Mouse (Mus musculus) splenic B cell, adult 2 months (primary cell): ENCODE results near the gene Cdkn2c.
A peak's percentile ranks its signal among the peaks of the same experiment; 100 is the strongest.

Experiments
- DNase-seq: peaks from one replicate; pipeline ENCODE4 v3.0.0-alpha.2; 2011; ENCODE audit warnings: low read depth, low spot score
- H3K27me3 ChIP-seq: 2 replicates; pipeline ENCODE4 v1.6.1; 2012; ENCODE audit warnings: mild to moderate bottlenecking, low read length, moderate library complexity, mixed read lengths; ENCODE audit not compliant: control insufficient read depth, poor library complexity, insufficient read depth, severe bottlenecking
- H3K36me3 ChIP-seq: 2 replicates; pipeline ENCODE4 v1.6.1; 2012; ENCODE audit warnings: mild to moderate bottlenecking, low read length, moderate library complexity, mixed read lengths; ENCODE audit not compliant: control insufficient read depth, poor library complexity, insufficient read depth, severe bottlenecking

The Cdkn2c gene

DNA sequence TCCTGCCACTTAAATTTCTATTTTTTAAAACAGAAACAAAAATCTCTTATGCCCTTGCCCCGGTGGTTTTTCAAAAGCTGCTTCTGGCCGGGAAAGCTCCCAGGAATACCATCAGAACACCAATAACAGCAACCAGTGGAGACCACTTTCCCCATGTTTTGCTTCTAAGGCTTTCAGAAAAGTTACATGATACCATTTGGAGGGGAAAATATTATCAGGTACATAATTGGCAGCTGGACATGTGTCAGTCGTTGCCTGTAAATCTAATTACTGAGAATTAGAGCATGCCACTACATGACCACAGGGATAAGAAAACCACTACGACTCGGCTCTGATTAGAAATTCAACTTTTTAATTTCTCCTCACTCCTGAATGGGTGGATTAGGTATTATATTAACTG lies 2.9 kb downstream of the Cdkn2c start:
- no peak for DNase-seq
- H3K27me3 ChIP-seq, result no peaks in the 10 kb centered on the region
- no peaks in the 10 kb centered on the region for H3K36me3 ChIP-seq

DNA sequence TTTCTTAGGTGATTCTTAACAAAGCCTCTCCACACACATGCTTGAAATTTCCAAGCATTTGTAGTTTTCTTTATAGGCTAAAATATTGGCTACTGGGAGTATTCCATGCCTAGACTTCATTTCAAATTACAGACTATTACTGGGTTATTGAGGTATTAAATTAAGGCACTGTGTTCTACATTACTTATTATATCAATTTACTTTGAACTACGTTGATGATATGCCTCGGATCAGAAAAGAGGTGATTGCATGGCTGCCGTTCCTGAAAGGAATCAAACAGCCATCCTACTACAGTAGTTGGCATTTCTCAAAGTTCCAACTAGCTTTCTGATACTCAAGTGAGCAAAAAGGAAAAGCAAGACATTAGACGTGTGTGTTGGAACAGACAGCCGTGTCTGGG lies 4.7 kb downstream of the Cdkn2c start:
- Histone ChIP-seq H3K36me3 (no peaks in the 10 kb centered on the region), H3K27me3 (no peaks in the 10 kb centered on the region)
- no peak for DNase-seq

- Histone ChIP-seq H3K27me3 (no peaks in the 10 kb centered on the region), H3K36me3 (no peaks in the 10 kb centered on the region)
- DNase-seq, result no peak
These were observed 5.8 kb downstream of the Cdkn2c start for GRCm38 (mm10) chr4:109661183-109661582.

- no peaks in the 10 kb centered on the region for H3K27me3 ChIP-seq
- DNase-seq, result no peak
- H3K36me3 ChIP-seq, result no peaks in the 10 kb centered on the region
These were observed 6.4 kb downstream of the Cdkn2c start for GRCm38 (mm10) chr4:109660568-109660967.

DNA sequence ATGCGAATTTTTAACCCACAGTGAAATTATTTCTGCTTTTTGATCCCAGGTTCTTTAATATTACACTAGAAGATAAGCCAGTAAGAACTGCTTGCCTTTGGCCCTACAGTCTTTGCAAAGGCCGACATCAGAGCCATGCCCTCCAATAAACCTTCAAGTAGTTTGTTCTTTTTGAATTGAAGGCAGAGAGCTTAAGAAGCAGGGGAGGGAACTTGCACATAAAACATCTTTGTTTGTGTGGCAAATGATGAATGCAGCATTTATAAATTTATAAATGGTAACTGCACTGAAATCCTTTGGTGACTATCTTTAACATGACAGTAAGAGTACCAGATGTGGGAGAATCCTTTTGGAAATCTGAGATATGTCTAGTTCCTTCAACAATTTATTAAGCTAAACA lies 7.4 kb downstream of the Cdkn2c start:
- Histone ChIP-seq H3K36me3 (no peaks in the 10 kb centered on the region), H3K27me3 (no peaks in the 10 kb centered on the region)
- no peak for DNase-seq

- no peaks in the 10 kb centered on the region for H3K36me3 ChIP-seq
- no peaks in the 10 kb centered on the region for H3K27me3 ChIP-seq
- DNase-seq, result no peak
These were observed 8.2 kb downstream of the Cdkn2c start for GRCm38 (mm10) chr4:109658826-109659225.

DNA sequence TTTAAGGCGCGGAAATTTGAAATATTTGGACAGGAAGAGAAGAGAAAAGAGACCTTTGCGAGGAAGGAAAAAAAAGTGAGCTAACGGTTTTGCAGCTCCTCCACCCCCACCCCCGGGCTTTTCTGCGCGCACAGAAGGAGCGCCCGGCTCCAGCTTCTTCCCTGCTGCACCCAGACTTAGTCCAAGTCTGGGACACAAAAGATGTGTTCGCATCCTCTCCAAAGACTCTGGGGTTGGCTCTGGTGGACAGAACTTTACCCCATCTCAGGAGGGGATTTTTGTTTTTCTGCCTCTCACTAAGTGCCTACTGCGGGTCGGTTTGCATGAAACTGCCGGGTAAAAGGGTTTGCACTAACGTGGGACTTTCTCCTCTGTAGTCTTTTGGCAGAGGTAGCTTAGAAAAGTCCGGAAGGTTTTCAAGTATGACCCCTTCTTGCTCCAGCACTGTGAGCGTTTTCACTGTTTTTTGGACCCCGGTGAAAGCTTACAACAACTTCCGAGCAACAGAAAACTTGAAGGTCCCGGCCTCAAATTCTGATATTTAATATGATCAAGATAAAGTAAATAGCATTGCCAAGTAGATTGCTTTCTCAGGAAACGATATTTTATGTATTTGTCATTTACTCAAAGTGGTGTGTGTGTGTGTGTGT lies 9.0 kb downstream of the Cdkn2c start:
- no peaks in the 10 kb centered on the region for H3K36me3 ChIP-seq
- H3K27me3 ChIP-seq, result no peaks in the 10 kb centered on the region
- DNase-seq, result no peak

GRCm38 (mm10) chr4:109657021-109657850 lies 9.8 kb downstream of the Cdkn2c start:
- peak; percentile 45 for DNase-seq
- no peaks in the 10 kb centered on the region for H3K27me3 ChIP-seq
- no peaks in the 10 kb centered on the region for H3K36me3 ChIP-seq

- Histone ChIP-seq H3K27me3 (no peaks in the 10 kb centered on the region), H3K36me3 (no peaks in the 10 kb centered on the region)
- DNase-seq, result no peak
These were observed 10.7 kb downstream of the Cdkn2c start for GRCm38 (mm10) chr4:109656301-109656700.

GRCm38 (mm10) chr4:109655738-109656137 lies 11.3 kb downstream of the Cdkn2c start:
- DNase-seq, result no peak
- no peaks in the 10 kb centered on the region for H3K36me3 ChIP-seq
- no peaks in the 10 kb centered on the region for H3K27me3 ChIP-seq

DNA sequence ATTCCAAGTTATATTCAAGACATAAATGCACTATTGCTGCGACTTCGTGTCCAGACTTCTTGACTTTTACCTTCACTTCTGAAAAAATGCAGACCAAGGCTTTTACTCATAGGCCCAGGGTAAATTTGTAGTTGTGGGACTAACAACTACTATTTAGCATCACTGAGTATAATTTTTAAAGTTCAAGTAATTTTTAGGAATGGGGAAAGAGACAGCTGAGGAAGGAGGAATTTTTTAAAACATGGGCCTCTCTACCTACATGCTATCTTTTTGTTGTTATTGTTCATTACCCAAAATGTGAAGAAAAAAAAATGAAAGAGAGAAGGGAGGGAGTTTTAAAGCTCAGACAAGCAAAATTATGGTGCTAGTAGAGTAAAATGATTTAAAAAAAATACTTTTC lies 12.3 kb downstream of the Cdkn2c start:
- H3K36me3 ChIP-seq, result no peaks in the 10 kb centered on the region
- no peak for DNase-seq
- H3K27me3 ChIP-seq, result no peaks in the 10 kb centered on the region

DNA sequence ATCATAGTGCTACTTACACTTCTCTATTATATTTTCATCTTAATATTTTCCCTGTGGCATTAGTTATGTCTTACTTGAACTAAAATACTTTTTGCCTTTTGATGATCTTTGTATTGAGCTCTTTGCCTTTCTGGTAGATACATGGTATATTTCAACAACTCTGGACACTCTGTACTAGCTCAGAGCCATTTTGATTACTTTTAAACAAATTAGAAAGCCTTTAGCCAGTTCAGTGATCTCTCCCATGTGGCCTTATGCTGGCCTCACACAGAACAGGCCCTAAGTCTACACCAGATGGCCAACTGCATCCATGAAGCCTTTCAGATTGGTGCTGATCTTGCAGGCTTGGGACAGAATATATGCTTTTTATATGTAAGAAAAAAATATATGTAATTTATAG lies 13.7 kb downstream of the Cdkn2c start:
- no peak for DNase-seq
- no peaks in the 10 kb centered on the region for H3K27me3 ChIP-seq
- no peaks in the 10 kb centered on the region for H3K36me3 ChIP-seq

GRCm38 (mm10) chr4:109649331-109649730 lies 17.7 kb downstream of the Cdkn2c start:
- no peak for DNase-seq
- Histone ChIP-seq H3K27me3 (no peaks in the 10 kb centered on the region), H3K36me3 (no peaks in the 10 kb centered on the region)

- Histone ChIP-seq H3K36me3 (no peaks in the 10 kb centered on the region), H3K27me3 (no peaks in the 10 kb centered on the region)
- no peak for DNase-seq
These were observed 19.7 kb downstream of the Cdkn2c start for GRCm38 (mm10) chr4:109647281-109647680.

DNA sequence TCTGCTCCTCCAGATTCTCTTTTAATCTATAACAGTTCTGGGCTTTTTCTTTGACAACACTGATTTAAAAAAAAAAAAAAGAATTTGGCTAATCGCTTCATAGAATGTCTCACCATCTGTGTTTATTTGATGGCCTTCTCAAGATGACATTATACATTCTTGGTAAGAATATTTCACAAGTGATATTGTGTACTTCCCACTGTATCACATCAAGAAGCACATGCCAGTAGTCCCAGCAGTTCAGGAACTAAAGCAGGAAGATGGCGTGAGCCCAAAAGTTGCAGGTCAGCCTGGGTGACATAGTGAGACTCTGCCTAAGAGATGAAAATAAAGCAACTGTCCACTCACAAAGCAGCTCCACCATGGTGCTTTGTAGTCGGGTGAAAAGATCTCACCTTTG lies 25.5 kb downstream of the Cdkn2c start:
- H3K27me3 ChIP-seq, result no peaks in the 10 kb centered on the region
- DNase-seq, result no peak

More for the DNA sequence above, 25.5 kb downstream of the Cdkn2c start:
- no peaks in the 10 kb centered on the region for H3K36me3 ChIP-seq
